Mouse (Mus musculus) stomach, postnatal 0 days (tissue): Measurements from ENCODE around the gene Ulk4. TPM values are rescaled to one million over a fixed set of nuclear protein-coding genes. Genes with fewer than 3 reads are reported as not detected.
"Not testable (repeated sequence)": the region's sequence is repeated elsewhere in the genome, so short reads cannot be mapped to it uniquely, and the experiment has no call there.

Experiments used
- ATAC-seq: fragments of 200-750 bp; cut with Nextera tagmentation; 2 replicates; pipeline ENCODE4 v1.8.0; 2017; ENCODE audit not compliant: low FRiP score, low TSS enrichment
- DNase-seq: peaks from one replicate; pipeline ENCODE4 v3.0.0-alpha.2; 2016; ENCODE audit warnings: low spot score
- H3K27ac ChIP-seq: fragments of 300-500 bp; sonication (generic); replicated peaks from 2 replicates; pipeline ENCODE4 v1.5.1; 2014; ENCODE audit warnings: mild to moderate bottlenecking, control low read depth
- H3K27me3 ChIP-seq: fragments of 300-500 bp; sonication (generic); 2 replicates; pipeline ENCODE4 v1.6.1; 2014; ENCODE audit warnings: low read length; ENCODE audit not compliant: control insufficient read depth, insufficient read depth
- H3K36me3 ChIP-seq: fragments of 300-500 bp; sonication (generic); 2 replicates; pipeline ENCODE4 v1.6.1; 2014; ENCODE audit warnings: low read length, mixed read lengths; ENCODE audit not compliant: control insufficient read depth, insufficient read depth
- H3K4me1 ChIP-seq: fragments of 300-500 bp; sonication (generic); replicated peaks from 2 replicates; pipeline ENCODE4 v1.6.1; 2014; ENCODE audit warnings: antibody characterized with exemption; ENCODE audit not compliant: control insufficient read depth, insufficient read depth
- H3K4me2 ChIP-seq: fragments of 300-500 bp; sonication (generic); replicated peaks from 2 replicates; pipeline ENCODE4 v1.6.1; 2014; ENCODE audit warnings: low read depth, mild to moderate bottlenecking, control low read depth, moderate library complexity
- H3K4me3 ChIP-seq: fragments of 300-500 bp; sonication (generic); 2 replicates; pipeline ENCODE4 v1.5.1; 2014; ENCODE audit warnings: low read depth, low read length, control low read depth
- H3K9ac ChIP-seq: fragments of 300-500 bp; sonication (generic); 2 replicates; pipeline ENCODE4 v1.6.1; 2014; ENCODE audit warnings: mild to moderate bottlenecking, low read length, control low read depth, mixed read lengths
- H3K9me3 ChIP-seq: fragments of 300-500 bp; sonication (generic); 2 replicates; pipeline ENCODE4 v1.6.1; 2016; ENCODE audit warnings: low read length; ENCODE audit not compliant: control insufficient read depth
- CTCF ChIP-seq: IDR thresholded peaks from 2 replicates; pipeline ENCODE4 v1.5.1; 2016; ENCODE audit warnings: antibody characterized with exemption, low read depth, mild to moderate bottlenecking, moderate library complexity
- EP300 ChIP-seq: optimal IDR thresholded peaks from 2 replicates; pipeline ENCODE3; 2016; ENCODE audit warnings: antibody characterized with exemption
- WGBS: fragments of 180-500 bp; shearing (Covaris S2); extraction: QIAGEN DNeasy Blood & Tissue Kit; methylation state at CpG from one replicate; pipeline ENCODE4 v1.1.7; 2014; 5-methylcytosine and 5-hydroxymethylcytosine counted together
- polyA plus RNA-seq: library from polyadenylated mRNA; unstranded; fragments of >200 nt; fragmentation: Nextera tagmentation; extraction: Ambion mirVana; gene quantifications from 2 replicates; pipeline ENCODE4 v1.2.1, GENCODE M21; 2015

Gene Ulk4
- polyA plus RNA-seq, 1 experiment from 2014 or later, result 73.3 TPM

DNA sequence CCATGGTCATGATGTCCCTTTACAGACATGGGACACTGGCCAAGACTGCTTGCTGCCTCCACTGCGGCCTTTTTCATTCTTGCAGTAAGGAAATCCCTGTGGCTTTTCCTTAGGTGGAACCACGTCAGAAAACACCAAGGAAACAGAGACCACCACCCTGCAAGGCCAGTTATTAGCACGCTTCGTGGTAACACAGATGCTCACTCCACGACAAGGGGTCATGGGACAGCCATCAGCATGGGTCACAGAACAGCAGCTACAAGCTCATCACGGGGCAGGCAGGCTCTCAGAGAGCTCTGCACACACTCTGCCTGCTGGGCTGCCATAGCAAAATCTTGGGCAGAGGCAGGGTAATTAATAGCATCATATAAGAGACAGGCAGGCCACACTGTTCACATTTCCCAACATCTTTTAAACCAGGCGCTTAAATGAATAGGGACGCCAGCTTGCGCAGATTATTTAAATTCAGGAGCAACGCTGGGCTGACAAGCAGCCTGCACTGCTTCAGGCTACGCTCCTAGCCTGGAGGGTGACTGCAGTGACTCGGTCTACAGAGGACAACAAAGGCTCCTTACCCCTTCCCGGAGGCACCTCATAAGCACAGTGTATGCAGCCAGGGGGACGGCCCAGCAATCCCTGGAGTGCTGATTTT lies 72.7 kb downstream of the Ulk4 start:
- TF ChIP-seq EP300 (no peak), CTCF (no peak)
- no peak overlapping the region for H3K9ac ChIP-seq
- no peak overlapping the region for H3K4me3 ChIP-seq
- H3K9me3 ChIP-seq, result no peaks in the 10 kb centered on the region
- WGBS, result 79% methylated on average over 14 of the region's 14 CpGs
- H3K4me2 ChIP-seq, result no peak overlapping the region
- no peak overlapping the region for H3K27ac ChIP-seq
- H3K36me3 ChIP-seq, result no peaks in the 10 kb centered on the region
- no peaks in the 10 kb centered on the region for H3K4me1 ChIP-seq
- DNase-seq (peak; percentile 7), ATAC-seq (no peak)
- no peaks in the 10 kb centered on the region for H3K27me3 ChIP-seq

DNA sequence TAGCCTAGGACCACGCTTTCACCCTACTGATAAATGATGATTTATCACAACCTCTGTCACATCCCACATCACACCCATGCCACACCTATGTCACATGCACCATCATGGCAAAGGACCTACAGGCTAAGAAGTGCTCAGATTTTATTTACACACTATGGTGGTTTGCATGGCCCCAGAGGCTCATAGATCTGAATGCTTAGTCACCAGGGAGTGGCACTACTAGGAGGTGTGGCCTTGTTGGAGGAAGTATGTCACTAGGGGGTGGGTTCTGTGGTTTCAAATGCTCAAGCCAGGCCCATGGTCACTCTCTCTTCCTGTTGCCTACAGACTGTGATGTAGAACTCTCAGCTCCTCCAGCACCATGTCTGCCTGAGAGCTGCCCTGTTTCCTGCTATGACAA lies 73.3 kb downstream of the Ulk4 start:
- peak; percentile 10 for DNase-seq
- 78% methylated on average over 1 of the region's 1 CpGs for WGBS
- peak; percentile 21; the same call in 1 of the 2 replicates for ATAC-seq
- Histone ChIP-seq H3K9ac (no peak overlapping the region), H3K4me2 (no peak overlapping the region), H3K36me3 (no peaks in the 10 kb centered on the region), H3K4me1 (no peaks in the 10 kb centered on the region), H3K4me3 (no peak overlapping the region), H3K27me3 (no peaks in the 10 kb centered on the region), H3K27ac (no peak overlapping the region), H3K9me3 (no peaks in the 10 kb centered on the region)
- TF ChIP-seq EP300 (no peak), CTCF (no peak)

DNA sequence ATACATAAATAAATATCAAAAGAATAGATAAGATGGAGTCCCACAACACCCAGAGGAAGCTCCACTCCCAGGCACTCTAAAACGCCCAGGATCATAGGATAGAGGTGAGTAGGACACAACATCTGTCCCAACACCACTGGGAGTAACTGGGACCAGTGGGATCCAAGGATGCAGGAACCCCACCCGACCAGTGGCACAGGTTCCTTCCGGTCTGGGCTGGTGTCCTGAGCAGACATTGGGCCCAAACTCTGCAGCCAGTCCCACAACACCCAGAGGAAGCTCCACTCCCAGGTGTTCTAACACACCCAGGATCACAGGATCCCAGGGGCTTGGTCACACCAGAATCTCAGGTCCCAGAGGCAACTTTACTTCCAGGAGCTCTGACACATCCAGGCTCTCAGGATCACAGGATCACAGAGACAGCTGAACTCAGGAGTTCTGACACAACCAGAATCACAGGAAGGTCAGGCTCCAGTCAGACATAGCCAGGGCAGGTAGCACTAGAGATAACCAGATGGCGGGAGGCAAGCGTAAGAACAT lies 77.8 kb downstream of the Ulk4 start:
- H3K4me2 ChIP-seq, H3K4me1 ChIP-seq, H3K4me3 ChIP-seq, H3K27me3 ChIP-seq, H3K27ac ChIP-seq, H3K36me3 ChIP-seq, ATAC-seq, H3K9me3 ChIP-seq, H3K9ac ChIP-seq: not testable (repeated sequence)
- 92% methylated on average over 5 of the region's 5 CpGs for WGBS
- DNase-seq, result peak; percentile 6

DNA sequence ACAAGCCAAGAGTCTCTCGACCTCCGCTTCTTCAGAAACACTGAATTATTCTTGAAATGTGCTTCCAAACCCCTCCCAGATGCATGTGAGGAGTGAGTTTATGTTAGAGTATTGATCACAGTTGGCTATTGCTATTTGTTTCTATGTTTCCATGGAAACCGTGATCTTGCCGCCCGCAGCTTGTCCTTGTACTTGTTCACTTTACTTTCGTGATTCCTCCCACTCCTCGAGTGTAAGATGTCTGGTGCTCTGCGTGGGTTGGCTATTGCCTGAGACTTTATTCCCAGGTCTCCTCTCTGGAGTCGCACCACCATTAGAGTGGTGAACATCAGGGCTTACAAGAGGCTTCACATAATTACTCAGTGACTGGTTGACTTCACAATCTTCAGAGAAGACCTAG lies 80.5 kb downstream of the Ulk4 start:
- DNase-seq, result no peak
- no peak for TF ChIP-seq EP300
- TF ChIP-seq CTCF, result no peak
- Histone ChIP-seq H3K4me2 (no peak overlapping the region), H3K36me3 (no peaks in the 10 kb centered on the region), H3K4me3 (no peak overlapping the region), H3K27me3 (no peaks in the 10 kb centered on the region), H3K27ac (no peak overlapping the region), H3K4me1 (no peaks in the 10 kb centered on the region), H3K9ac (no peak overlapping the region), H3K9me3 (0 out of 2 replicates have a peak, but pooled peaks cover 4% of the 10 kb centered on the region)
- ATAC-seq, result no peak
- 92% methylated on average over 9 of the region's 9 CpGs for WGBS

DNA sequence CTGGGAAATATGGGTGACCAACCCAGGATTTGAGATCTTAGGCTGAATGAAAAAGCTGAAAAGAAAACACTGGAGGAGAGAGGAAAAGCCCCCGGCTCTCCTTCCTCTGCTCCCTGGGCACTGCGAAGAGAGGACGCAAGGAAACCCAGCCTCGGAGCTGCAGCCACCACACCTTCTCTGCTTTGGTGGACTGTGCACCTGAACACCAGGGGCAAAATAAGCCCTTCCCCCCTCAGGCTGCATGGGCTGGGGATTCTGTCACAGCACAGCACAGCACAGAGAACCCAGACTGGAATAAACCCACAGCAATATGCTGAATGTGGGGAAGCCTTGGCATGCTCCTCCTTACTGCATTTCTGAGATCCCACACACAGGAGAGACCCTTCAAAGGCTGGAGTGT lies 81.9 kb downstream of the Ulk4 start:
- 99% methylated on average over 4 of the region's 4 CpGs for WGBS
- no peak for DNase-seq
- H3K4me2 ChIP-seq, result no peak overlapping the region
- H3K9ac ChIP-seq, result no peak overlapping the region
- H3K4me1 ChIP-seq, result no peaks in the 10 kb centered on the region
- 0 out of 2 replicates have a peak, but pooled peaks cover 4% of the 10 kb centered on the region for H3K9me3 ChIP-seq
- TF ChIP-seq EP300, result no peak
- TF ChIP-seq CTCF, result no peak
- no peak overlapping the region for H3K27ac ChIP-seq
- no peaks in the 10 kb centered on the region for H3K27me3 ChIP-seq
- no peaks in the 10 kb centered on the region for H3K36me3 ChIP-seq
- no peak overlapping the region for H3K4me3 ChIP-seq
- no peak for ATAC-seq

DNA sequence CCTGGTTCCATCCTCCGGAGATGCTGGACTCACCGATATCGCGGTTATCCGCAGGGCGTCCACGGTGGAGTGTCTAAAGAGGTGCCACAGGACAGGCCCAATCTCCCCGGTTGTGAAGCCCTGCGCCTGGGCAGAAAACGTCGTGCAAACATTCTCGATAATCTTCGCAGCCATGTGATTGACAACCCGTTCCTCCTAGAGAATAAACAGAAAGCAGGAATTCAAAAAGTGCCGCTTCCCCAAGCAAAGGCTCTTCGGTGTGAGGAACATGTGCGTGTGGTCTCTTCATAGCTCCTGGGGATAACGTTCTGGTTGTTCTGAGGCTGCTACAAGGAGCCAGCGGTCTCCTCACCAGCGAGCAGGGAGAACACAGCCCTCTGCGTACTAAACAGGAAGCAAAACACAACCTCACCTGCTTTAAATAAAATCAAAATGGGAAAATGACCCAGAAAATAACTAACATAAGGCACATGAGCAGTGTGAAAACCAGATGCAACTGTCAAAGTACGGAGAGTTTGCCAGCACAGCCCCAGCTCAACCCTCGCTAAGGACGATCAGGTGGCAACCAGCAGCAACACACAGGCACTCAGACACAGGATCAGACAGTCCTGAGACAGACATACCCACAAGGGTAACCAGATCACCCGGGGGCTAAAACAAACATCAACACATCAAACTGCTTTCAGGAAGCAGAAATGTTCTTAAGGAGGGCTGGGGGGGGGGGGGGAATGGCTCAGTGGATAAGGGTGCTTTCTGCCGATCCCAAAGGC lies 84.2 kb downstream of the Ulk4 start:
- no peak overlapping the region for H3K4me2 ChIP-seq
- no peak overlapping the region for H3K27ac ChIP-seq
- ATAC-seq (no peak), DNase-seq (no peak)
- 0 out of 2 replicates have a peak, but pooled peaks cover 4% of the 10 kb centered on the region for H3K9me3 ChIP-seq
- H3K4me1 ChIP-seq, result no peaks in the 10 kb centered on the region
- H3K27me3 ChIP-seq, result no peaks in the 10 kb centered on the region
- no peak overlapping the region for H3K9ac ChIP-seq
- H3K36me3 ChIP-seq, result no peaks in the 10 kb centered on the region
- TF ChIP-seq EP300 (no peak), CTCF (no peak)
- WGBS, result 90% methylated on average over 26 of the region's 26 CpGs
- no peak overlapping the region for H3K4me3 ChIP-seq
